Mouse (Mus musculus) kidney, embryonic 16.5 days (tissue): ENCODE measurements at regions not wholly inside any gene's neighbourhood (a gene's known extent, or its start where the extent isn't known, plus 50 kb on each side); places are given as distances from the start of the nearest gene placed in this dataset.

Experiments
- ATAC-seq: fragments of 200-750 bp; cut with Nextera tagmentation; 2 replicates; pipeline ENCODE4 v1.8.0; 2017; ENCODE audit warnings: moderate TSS enrichment; ENCODE audit not compliant: low FRiP score, low TSS enrichment
- H3K27ac ChIP-seq: fragments of 300-500 bp; sonication (generic); 2 replicates; pipeline ENCODE4 v1.5.1; 2014; ENCODE audit warnings: low read length
- H3K27me3 ChIP-seq: fragments of 300-500 bp; sonication (generic); 2 replicates; pipeline ENCODE4 v1.6.1; 2014; ENCODE audit warnings: low read length, control low read depth, mixed read lengths; ENCODE audit not compliant: insufficient read depth
- H3K36me3 ChIP-seq: fragments of 300-500 bp; sonication (generic); 2 replicates; pipeline ENCODE4 v1.6.1; 2014; ENCODE audit warnings: low read length, control low read depth, mixed read lengths; ENCODE audit not compliant: insufficient read depth
- H3K4me1 ChIP-seq: fragments of 300-500 bp; sonication (generic); 2 replicates; pipeline ENCODE4 v1.6.1; 2014; ENCODE audit warnings: low read length, control low read depth, mixed read lengths; ENCODE audit not compliant: insufficient read depth
- H3K4me2 ChIP-seq: fragments of 300-500 bp; sonication (generic); replicated peaks from 2 replicates; pipeline ENCODE4 v1.6.1; 2014; ENCODE audit warnings: low read depth, low read length
- H3K4me3 ChIP-seq: fragments of 300-500 bp; sonication (generic); 2 replicates; pipeline ENCODE4 v1.5.1; 2014; ENCODE audit warnings: mild to moderate bottlenecking, low read length
- H3K9ac ChIP-seq: fragments of 300-500 bp; sonication (generic); replicated peaks from 2 replicates; pipeline ENCODE4 v1.6.1; 2014; ENCODE audit warnings: low read length
- H3K9me3 ChIP-seq: fragments of 300-500 bp; sonication (generic); 2 replicates; pipeline ENCODE4 v1.6.1; 2016; ENCODE audit warnings: low read length, control low read depth
- WGBS: fragments of 180-500 bp; shearing (Covaris S2); extraction: QIAGEN DNeasy Blood & Tissue Kit; methylation state at CpG from one replicate; pipeline ENCODE4 v1.1.7; 2014; 5-methylcytosine and 5-hydroxymethylcytosine counted together

DNA sequence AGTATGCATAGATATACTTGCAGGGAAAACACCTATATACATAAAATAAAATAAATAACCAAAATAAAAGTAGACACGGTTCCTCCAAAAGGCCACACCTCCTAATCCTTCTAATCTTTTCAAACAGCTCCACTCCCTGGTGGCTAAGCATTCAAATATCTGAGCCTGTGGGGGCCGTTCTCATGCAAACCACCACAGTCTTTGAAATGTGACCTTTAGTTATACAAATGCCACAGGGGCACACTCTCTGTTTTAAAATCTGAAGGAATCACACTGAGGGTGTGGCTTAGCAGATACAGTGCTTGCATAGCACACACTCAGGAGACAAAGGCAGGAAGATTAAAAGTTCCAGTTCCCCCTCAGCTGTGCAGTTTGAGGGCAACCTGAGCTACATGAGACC is 50.4 kb upstream of the Col13a1 start:
- Histone ChIP-seq H3K4me2 (no peak overlapping the region), H3K36me3 (no peaks in the 10 kb centered on the region), H3K27ac (no peak overlapping the region), H3K9ac (no peak overlapping the region), H3K4me1 (peaks cover 16% of the 10 kb centered on the region), H3K27me3 (no peaks in the 10 kb centered on the region), H3K4me3 (no peak overlapping the region), H3K9me3 (0 out of 2 replicates have a peak, but pooled peaks cover 4% of the 10 kb centered on the region)
- no peak for ATAC-seq
- 86% methylated on average over 2 of the region's 2 CpGs for WGBS
